Mouse (Mus musculus) neural tube, postnatal 0 days (tissue): ENCODE measurements around the gene Gltp. TPM values are rescaled to one million over a fixed set of nuclear protein-coding genes. Genes with fewer than 3 reads are reported as not detected.

Source experiments
- microRNA-seq: library from miRNA; unstranded; fragments of <30 nt; microRNA quantifications from one replicate; pipeline ENCODE4, GENCODE M21; 2016
- polyA plus RNA-seq: library from polyadenylated mRNA; unstranded; fragments of >200 nt; fragmentation: Nextera tagmentation; extraction: Ambion mirVana; gene quantifications from 2 replicates; pipeline ENCODE4 v1.2.1, GENCODE M21; 2015

Gltp gene
- 58.5 and 67.5 TPM in 2 replicates for polyA plus RNA-seq

DNA sequence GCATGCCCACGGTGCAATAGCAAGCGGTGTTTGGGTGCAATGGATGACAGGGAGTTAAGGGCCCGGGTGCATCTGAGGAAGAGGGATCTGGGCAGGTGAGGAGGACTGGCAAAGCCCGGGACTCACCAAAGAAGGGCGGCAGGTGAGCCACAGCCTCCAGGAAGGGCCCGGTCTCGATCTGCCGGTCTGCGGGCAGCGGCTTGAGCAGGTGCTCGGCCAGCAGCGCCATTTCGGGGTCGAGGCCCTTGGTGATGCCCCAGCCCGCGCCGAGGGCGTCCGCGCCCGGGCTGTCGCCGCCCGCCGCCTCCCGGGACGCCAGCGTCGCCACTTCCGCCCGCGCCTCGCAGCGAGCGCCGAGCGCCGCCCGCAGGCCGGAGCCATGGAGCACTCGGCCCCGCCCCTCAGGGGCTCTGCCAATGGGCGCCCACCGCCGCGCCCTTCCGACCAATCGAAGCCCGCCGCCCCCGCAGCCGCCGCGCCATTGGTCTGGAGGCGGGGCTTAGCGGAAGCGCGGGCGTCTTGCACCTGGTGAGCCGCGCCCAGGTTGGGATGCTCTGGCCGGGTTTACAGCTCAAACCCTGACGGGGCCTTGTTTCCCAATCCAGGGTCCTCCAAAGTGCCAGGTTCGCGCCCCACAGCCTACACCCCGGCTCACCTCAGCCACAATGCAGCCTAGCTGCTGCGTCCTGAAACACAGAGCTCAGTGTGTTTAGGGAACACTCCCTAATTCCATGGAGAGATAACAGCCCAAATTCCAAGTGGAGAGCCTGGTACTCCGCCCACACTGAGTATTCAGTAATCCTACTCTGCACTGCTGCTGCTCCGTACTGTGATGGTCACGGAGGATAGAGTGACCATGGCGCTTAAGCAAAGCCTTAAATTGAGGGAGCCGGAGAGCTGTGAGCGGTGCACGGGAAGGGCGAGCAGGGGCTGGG is at the start of gene Gltp:
TSS of gene Gltp (minus strand) at position 352 of the 935 bp plus-strand sequence.

DNA sequence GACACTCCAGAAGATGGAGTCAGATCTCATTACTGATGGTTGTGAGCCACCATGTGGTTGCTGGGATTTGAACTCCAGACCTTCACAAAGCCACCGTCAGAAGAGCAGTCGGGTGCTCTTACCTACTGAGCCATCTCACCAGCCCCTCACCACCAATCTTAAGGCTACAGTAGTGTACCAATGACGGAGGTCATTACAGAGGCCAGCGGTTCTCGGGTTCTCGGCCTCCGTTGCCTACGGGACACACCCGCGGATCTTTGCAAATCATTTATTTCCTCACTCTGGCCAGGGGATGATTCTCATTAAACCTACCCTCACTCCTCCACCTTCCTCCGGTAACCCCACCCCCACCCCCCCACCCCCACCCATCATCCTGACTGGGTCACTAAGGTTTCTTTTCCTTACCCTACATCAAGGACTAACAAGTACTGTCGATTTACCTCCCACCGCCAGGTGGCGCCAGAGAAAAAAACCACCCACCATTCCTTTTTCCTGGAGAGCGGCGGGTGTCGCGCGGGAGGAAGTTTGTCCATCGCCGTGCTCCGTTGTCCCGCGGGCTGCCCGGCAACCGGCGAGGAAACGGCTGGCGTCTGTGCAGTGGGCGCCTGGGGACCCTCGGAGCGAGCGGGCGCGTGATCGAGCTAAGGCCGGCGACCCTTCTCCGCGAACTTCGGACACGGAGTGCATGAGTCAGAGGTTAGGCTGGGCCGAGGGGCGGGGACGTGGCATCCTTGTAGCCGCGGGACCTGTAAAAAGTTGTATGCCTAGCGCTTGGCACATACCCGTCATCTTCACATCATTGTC is 16.7 kb upstream of the Gltp start, which contains the start of gene Tchp:
TSS of gene Tchp (plus strand) at position 496 of the 804 bp plus-strand sequence.

DNA sequence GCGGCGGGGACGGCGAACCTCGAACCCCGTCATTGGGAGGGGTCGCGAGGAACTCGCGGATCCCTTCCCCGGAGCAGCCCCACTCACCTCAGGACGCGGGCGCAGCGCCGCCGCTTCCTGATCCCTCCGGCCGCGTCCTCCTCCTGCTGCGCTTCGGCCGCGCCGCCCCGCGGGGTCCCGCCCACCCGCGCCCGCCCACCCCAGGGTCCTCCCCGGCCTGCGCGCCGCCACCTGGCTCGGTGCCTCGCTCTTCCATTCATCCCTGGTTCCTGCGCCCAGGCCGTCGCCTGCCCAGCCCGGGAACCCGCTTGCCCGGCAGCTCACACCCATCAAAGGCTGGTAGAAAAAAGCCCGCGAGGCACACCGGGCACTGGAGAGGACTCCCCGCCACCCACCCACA is 32.5 kb downstream of the Gltp start, which contains the start of gene Trpv4:
TSS of gene Trpv4 (minus strand) at position 167 of the 400 bp plus-strand sequence.

Small RNA genes lying within 50 kb of the gene (microRNA-seq; reads per million reads assigned to microRNA genes)
- gene Mir7028: not detected

Other genes starting within 250 kb of the Gltp start
- gene Mmab, start 246.9 kb downstream of the Gltp start, polyA plus RNA-seq: 32.0 and 34.5 TPM in 2 replicates
- 75.8 and 83.4 TPM in 2 replicates for gene Mvk, start 246.7 kb downstream of the Gltp start, polyA plus RNA-seq
- 4.0 and 5.4 TPM in 2 replicates for gene Fam222a, start 123.0 kb downstream of the Gltp start, polyA plus RNA-seq
- gene Trpv4, start 32.6 kb downstream of the Gltp start, polyA plus RNA-seq: 1.1 and 1.5 TPM in 2 replicates
- gene Tchp, start 16.8 kb upstream of the Gltp start, polyA plus RNA-seq: 12.3 and 13.2 TPM in 2 replicates
- 29.3 and 30.6 TPM in 2 replicates for gene Ankrd13a, start 83.7 kb upstream of the Gltp start, polyA plus RNA-seq
- gene Git2, start 84.5 kb upstream of the Gltp start, polyA plus RNA-seq: 33.4 and 38.9 TPM in 2 replicates
- 337 and 360 TPM in 2 replicates for gene 1500011B03Rik, start 132.5 kb upstream of the Gltp start, polyA plus RNA-seq
- not detected in 2 replicates for gene 4930519G04Rik, start 162.7 kb upstream of the Gltp start, polyA plus RNA-seq
- gene Gm9936, start 167.7 kb upstream of the Gltp start, polyA plus RNA-seq: 2.0 and 2.6 TPM in 2 replicates
- 6.6 and 7.8 TPM in 2 replicates for gene Oasl2, start 206.0 kb upstream of the Gltp start, polyA plus RNA-seq
- gene Oasl1, start 232.3 kb upstream of the Gltp start, polyA plus RNA-seq: 0.27 and 1.3 TPM in 2 replicates